Mouse (Mus musculus) kidney, adult 11 months (tissue): ENCODE measurements around the gene Thy1.

Experiments
- DNase-seq: peaks from one replicate; pipeline ENCODE4 v3.0.0; 2022

Gene Thy1

DNA sequence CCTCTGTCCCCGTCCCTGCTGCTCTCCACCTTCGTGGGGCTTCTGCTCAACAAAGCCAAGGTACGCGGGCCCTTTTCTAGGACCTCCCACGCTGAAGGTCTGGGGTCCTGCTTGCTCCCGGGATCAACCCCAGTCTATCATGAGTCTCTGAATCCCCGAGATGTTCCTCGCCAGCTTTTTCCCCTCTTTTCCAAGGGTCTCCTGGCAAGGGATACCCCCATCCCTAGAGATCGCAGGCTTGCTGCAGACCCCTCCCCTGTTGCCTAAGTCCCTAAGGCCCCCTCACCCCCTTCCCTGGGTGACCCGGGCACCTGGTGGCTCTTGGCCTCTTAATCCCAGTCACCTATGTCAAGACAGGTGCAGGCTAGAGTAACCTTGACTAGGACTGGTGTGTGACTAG, 42.1 kb downstream of the Thy1 start:
- DNase-seq, result peak; percentile 40

DNA sequence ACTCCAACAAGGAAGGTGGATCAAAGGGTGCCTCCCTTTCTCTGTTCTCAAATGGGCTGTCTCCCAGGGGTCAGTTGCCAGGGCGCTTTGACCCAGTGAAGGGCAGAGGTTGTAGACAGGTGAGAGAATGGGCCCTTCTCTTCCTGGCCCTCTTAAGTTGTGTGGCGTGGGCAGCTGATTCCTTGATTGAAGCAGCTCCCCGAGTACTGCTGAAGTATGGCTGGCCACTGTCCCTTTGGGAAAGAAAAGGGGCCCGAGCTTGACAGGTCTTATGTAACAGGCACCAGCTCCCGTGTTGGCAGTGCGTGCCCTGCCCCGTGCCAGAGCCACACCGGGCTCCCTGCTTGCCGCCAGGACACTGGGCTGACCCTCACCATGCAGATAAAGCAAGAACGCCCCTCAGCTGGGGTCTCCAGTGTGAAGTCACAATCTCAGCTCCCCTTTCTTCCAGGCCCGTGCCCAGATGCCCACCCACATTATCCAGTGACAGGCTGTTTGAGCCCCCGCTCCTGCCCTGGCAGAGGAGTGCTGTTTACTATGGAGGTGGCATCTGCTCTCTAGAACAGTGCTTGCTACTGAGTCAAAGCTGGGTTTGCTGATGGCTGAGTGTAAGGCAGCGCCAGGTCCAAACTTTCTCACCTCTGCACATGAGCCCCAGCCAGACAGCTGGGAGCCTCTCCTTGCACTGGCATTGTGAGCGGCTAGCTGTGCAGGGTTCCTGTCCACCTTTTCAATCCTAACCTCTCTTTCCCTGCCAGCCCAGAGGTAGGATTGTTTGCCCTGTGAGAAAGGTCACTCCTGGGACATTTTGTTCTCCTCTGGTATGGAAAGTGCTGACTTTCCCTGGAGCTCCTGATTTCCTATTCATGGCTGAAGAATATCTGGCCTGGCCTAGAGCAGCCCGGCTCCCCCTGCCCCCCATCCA, 42.8 kb downstream of the Thy1 start:
- DNase-seq, result peak; percentile 87

DNA sequence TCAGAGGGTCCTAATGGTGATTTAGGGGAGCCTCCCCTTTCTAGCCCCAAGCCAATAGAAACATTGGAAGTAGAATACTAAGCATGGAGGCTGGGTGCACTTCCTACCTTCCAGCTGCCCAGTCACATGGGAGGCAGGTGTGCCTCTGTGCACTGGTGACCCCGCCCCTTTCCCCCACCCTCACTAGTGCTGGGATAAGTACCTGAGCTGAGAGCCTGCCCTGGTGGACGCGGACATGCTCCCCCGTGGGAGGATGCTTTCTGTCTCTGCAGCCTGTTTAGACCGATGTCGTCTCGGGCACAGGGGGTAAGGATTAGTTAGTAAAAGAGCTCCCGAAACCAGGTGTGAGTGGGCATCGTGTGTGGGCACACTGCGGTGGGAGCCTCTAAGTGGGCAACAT, 43.8 kb downstream of the Thy1 start:
- peak; percentile 77 for DNase-seq

DNA sequence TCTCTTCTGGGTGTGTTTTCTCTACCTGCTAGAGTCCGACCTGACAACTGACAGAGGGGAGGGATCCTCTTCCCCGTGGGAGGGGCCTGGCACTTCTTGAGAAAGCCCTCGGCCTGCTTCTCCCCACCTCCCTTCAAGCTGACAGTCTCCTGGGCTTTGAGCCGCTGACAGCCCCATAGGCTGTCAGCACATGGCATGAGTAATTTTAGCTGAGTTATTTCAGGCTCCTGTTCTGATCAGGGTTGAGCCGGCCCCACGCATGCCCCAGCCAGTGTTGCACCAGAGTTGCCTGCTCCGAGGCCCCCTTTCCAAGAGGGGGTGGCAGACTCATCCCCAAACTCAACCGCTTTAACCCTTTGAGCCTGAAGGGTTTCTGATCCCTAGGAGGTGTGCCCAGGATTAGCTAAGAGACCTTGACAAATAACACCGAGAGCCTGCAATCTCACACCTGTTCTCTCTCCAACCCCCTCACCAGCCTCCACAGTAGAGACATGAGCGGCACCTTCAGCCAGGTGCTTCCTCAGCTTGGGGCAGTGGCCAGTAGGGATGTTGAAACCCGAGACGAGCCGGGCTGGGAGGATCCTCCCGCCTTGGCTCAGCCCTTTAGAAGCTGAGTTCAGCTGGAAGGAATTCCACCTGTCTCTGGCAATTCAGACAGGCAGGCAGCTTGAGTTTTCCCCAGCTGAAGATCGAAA, 44.7 kb downstream of the Thy1 start:
- peak; percentile 64 for DNase-seq

DNA sequence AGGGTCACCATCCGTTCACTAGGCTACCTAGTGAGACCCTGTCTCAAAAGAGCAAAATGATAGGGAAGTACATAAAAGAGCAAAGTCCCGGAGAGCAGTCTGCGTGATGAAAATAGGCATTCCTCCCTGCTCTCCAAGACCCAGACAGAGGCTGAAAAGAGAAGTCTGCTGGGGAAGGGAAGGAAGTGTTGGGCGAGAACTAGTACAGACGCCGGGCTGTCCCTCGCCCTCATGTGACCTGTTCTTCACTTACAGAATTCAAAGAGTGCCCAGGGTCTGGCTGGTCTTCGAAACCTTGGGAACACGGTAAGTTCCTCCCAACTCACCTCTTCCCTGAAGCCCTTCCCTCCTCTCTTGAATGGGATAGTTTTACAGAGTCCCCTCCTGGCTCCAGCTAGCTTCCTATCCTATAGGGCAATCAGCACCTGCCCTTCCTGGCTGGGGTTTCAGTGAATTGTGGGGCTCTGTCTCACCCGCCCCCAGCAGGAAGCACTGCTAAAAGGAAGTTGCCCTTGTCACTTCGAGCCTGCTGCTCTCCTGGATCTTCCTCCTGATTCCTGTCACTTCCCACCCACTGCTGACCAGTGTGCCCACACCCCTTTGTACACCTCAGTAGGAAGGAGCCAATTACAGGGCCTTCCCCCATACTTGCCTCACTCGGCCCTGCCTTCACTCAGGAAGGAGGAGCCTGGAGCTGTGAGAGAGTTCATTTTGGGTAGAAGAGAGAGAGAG, 45.9 kb downstream of the Thy1 start:
- no peak for DNase-seq

DNA sequence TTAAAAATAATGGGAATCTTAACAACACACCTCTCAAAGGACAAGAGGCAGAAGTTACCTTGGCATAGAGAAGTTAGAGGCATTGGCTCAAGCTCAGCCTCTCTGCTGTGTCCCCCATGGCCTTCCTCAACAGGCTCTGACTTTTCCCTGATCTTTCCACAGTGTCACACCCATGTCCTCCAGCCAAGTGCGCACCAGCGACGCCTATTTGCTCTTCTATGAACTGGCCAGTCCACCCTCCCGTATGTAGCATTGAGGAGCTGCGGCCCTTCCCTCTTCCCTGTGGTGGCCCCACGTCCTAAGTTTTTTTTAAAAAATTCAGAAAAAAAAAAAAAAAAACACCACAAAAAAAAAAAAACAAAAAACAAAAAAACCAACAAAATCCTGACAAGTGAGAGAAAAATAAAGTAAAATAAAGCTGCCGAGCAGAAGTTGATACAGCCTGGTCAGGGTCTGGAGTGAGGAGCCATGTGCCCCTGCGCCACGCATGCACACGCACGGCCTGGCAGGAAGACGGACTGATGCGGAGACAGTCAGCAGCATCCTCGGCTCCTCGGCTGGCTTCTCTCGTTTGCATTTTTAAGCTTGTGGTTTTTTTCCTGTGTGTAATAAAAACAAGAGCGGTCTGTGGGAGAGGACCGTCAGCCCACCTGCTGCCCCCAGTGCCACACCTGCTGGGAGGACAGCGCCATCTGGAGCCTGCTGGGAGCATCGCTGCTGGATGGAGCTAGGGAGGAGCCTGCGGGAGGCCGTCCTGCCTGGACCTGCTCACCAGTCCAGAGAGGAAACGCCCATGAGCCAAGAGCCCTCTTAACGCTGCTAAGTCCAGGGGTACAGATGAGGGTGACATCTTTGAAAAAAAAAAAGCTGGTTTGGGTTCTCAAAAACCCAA, 50.7 kb downstream of the Thy1 start:
- peak; percentile 81 for DNase-seq

DNA sequence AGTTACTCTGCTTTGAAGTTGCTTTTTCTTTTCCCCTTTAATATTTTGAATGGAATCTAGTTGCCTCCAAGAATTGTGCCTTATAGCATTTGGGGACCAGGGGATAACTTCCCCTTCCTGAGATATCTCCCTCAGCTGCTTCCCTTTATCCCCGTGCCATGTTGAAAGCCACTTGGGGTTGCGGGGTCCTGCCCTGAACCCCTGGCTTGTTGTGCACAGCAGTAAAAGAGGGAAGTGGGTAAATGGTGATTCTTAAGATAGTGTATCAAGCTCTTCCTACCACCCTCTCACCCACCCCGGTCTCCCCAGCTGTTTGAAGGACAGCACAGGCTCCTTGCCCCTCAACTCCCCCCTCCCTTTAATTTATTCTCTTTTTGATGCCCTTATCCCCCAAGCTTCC, 51.6 kb downstream of the Thy1 start:
- DNase-seq, result no peak

DNA sequence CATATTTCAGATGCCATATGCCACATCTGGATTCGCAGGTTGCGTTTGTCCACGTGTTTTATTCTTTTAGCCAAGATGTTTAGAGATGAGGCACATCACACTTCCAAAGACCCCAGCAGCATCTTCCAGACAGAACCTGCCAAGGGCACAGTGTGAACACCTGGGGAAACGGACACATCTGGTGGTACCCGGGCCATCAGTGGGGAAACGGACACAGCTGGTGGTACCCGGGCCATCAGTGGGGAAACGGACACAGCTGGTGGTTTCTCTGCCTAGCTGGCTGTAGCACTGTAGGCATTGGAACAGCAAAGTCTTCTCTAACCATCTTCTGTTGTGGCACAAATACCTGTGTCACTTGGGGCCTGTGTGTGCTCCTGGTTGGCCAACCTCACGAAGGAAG, 52.6 kb downstream of the Thy1 start:
- DNase-seq, result no peak

DNA sequence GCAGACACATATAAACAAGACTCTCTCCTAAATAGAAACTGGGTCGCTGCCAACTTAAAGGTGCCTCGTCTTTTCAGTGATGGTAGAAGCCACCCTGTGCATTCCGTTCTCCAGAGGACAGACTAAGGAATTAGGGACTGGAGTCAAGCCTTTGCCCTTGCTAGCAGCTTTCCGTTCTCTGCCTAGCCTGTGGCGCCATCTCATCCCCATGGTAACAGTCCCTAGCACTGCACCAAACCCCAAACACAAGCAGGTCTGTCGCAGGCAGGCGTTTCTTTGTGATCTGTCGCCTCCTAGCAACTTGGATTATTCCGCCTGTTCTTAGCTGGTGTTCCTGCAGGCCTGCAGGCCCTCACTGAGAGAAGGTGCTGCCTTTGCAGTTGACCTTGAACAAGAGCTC, 53.4 kb downstream of the Thy1 start:
- DNase-seq, result peak; percentile 67
